Mouse (Mus musculus): ENCODE results near the gene Med16.

Med16 gene

DNA sequence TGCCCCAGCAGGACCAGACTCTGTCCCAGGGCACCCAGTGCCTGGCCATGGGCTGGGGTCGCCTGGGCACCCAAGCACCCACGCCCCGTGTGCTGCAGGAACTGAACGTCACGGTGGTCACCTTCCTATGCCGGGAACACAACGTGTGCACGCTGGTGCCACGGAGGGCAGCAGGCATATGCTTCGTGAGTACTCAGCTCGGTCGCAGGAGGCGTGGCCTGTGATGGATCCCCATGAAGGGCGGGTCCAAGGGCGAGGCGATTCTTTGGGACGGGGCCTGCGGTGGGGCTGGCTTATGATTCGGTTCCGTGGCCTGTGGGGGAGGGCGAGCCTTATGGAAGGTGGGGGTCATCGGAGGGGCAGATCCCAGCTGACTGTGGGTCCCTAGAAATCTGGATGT lies 26.7 kb downstream of the Med16 start:
- no peak for DNase-seq

- no peak for DNase-seq
These were observed 28.0 kb downstream of the Med16 start for GRCm38 (mm10) chr10:79880721-79881120.

DNA sequence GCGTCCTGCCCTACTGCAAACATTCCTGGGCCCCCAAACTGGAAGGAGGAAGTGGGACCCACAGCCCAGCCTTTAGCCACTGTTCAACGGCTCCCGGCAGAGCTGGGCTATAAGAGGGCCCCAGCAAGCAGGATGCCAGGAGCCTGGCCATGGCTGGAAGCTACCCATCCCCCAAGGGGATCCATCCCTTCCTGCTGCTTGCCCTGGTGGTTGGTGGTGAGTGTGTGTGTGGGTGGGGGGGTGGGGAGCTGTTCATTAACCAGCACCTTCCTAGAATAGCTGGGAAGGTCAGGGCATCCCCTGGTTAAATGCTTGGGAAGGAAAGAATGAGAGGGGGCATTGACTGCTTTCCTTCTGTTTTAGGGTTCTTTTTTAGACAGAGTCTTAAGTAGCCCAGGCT lies 29.2 kb downstream of the Med16 start:
- no peak for DNase-seq

DNA sequence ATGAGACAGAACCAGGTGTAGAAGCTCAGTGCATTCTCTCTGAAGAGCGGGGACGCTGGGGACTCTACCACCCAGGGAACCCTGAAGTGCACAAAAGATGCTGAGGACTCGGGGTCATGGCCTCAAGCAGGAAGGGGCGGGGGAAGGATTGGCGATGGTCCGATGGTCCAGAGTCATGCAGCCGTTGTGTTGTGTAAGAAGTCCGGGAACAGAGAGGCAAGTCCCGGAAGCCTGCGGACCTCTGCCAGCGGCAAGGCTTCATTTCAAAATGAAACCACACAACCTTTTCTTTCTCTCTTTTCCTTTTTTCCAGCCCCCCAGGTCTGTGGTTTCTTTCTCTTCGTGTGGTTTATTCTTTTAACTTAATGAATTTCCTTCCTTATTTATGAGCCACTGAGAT lies 31.0 kb downstream of the Med16 start:
- DNase-seq = no peak

DNA sequence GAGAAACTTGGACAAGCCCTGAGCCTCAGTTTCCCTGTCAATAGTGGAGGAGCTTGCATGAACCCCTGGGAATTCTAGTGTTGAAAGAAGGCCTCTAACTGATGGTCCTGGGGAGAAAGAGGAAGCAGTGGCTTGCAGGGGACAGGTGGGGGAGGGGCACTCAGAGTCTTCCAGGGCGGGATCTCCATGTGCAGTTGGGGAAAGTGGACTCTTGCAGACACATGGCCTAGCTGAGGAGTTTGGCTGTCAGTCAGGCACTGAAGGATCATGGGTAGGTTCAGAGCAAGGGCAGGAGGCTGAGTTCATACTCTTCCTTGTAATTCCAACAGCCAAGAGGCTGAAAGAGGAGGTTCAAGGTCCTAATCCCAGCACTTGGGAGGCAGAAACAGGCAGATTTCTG lies 31.5 kb downstream of the Med16 start:
- DNase-seq = no peak

GRCm38 (mm10) chr10:79874290-79874862 lies 34.3 kb downstream of the Med16 start, which contains the start of the genes Prtn3 and Plppr3:
Gene Prtn3, plus strand, starts transcription at chr10:79874476.
Gene Plppr3, minus strand, starts transcription at chr10:79874634.
- peak; percentile 55 for DNase-seq

DNA sequence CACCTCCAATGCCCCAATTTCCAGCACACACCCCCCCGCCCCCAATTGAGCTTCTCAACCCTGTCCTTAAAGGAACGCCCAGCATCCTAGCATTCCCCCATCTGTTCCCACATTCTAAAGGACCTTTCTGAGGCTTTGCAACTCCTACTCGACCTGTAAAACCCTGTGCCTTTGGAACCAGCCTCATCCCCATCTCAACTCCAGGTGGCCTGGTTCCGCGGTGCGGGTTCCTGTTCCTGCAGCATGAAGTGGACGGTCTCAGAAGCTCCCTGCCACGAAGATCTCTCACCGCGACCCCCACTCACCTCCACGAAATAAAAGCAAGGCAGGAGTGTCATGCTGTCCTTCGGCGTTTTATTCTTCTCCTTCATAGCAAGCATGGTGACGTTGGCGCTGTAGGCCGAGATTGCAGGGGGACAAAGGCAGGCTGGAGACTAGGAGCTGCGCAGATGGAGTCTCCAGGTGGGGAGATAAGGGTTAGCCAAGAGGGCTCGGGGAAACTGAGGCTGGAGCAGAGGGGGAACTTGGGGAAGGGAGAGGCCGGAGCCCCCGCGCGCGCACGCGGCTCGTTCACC lies 34.9 kb downstream of the Med16 start:
- DNase-seq = no peak

- DNase-seq = no peak
These were observed 35.4 kb downstream of the Med16 start for GRCm38 (mm10) chr10:79873313-79873712.

- DNase-seq = no peak
These were observed 35.9 kb downstream of the Med16 start for GRCm38 (mm10) chr10:79872862-79873261.

GRCm38 (mm10) chr10:79871845-79872244 lies 36.9 kb downstream of the Med16 start:
- no peak for DNase-seq

GRCm38 (mm10) chr10:79866601-79867000 lies 42.1 kb downstream of the Med16 start:
- no peak for DNase-seq

DNA sequence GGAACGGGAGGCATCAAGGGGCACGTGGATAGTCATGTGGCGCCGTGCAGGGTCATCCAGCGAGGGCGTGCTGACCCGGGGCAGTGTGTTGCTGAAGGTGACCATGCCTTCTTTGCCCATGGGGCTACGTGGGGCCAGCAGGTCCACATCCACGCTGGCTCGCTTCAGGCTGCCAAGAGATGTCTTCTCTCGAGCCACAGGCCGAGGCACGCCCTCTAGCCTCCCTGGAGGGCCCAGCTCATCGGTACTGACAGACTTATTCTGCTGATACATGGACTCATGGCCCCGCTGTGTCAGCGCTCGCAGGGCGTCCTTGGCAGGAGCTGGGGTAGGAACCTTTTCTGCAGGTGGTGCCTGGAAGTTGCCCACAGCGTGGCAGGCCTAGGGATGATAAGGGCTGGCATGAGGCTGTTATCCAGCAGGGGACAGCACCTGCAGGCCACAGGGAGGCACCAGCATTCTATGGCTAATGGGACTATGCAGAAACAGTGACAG lies 42.9 kb downstream of the Med16 start:
- DNase-seq = no peak

DNA sequence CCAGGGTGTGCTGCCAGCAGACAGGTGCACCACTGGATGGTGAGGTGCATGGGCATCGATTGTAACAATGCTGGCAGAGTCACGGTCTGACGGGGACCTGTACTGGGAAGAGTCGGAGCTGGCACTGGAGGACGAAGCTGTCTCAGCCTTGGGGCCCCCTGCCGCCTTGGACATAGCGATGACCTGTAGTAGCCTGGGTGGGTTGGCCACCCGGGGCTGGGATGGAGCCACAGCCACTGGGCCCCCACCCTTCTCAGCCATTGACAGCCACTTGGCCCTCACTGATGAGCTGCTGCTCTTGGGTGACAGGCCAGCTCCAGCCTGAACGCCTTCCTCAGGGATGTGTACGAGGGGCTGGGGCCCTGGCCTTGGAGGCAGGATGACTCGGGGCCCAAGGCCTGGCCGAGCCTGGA lies 43.5 kb downstream of the Med16 start:
- DNase-seq = no peak

DNA sequence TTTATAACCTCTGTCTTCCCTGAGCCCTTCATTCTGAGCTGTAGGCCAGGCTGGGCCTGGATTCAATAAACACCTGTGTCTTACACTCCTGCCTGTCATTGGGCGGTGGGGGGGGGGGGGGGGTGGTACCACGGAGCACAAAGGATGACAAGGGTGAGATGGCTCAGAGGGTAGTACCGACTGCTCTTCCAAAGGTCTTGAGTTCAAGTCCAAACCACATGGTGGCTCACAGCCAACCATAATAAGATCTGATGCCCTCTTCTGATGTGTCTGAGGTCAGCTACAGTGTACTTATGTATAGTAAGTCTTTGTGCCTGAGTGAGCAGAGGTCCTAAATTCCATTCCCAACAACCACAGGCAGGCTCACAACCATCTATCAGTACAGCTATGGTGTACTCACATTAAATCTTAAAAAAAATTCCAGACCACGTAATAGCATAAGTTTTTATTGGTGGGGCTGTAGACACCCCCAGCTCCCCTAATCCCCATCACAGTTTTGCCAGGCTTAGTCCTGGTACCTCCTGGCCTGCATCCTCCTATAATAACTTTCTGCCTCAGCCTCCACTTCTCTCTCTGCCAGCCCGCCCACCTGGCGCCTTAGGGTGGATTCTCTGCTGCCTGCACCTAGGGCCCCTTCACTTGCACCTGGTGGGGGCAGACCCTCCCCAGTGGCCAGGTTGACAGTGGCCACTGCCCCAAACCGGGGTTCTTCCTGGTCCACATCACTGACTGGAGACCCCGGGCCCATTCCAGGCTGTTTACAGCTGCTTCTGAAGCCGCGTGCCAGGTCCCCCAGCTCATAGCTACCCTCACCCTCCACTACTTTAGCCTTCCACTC lies 44.2 kb downstream of the Med16 start:
- no peak for DNase-seq

DNA sequence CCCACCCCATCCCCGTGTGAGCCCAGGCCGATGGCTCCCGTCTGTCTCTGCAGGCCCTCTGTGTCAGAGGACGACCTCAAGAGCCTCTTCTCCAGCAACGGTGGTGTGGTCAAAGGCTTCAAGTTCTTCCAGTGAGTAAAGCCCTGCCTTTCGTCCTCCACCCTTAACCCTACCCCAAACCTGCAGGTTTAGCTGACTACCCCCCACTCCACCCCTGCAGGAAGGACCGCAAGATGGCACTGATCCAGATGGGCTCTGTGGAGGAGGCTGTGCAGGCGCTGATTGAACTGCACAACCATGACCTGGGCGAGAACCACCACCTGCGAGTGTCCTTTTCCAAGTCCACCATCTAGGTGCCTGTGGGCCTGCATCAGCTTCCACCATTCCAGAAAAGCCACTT lies 45.8 kb downstream of the Med16 start:
- DNase-seq = no peak

- DNase-seq = no peak
These were observed 46.5 kb downstream of the Med16 start for GRCm38 (mm10) chr10:79862049-79862788.

- no peak for DNase-seq
These were observed 47.3 kb downstream of the Med16 start for GRCm38 (mm10) chr10:79861230-79862048.

DNA sequence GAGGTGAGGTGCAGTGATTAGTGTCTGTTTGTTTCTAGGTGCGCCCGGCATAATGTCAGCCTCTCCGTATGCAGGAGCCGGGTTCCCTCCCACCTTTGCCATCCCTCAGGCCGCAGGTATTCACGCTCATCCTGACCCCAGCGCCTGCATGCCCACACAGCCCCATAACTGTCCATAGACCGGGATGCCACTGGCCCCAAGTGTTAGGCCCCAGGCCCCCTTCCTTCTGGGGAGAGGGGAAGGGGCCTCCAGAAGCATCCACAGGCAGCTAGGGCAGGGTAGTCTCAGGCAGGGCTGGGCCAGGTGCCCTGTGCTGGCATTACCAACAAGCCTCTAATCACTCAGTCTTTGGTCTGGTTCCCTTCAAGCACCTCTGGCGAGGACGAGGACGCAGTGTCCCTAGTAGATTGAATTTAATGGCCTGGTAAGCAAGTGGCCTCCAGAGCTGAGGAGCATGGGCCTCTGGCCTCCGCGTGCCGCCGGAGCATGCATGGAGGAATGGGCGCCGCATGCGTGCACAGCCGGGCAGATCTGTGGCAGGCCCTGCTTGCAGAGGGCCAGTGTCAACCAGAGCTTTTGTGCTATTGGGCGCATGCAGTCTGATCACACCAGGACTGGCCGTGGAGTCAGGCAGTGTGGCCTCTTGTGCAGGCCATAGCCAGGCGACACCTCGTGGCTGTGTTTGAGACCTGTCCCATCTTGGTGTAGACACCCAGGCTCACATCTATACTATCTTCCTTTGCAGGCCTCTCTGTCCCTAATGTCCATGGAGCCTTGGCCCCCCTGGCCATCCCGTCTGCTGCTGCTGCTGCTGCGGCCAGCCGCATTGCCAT lies 48.4 kb downstream of the Med16 start:
- DNase-seq = no peak

- DNase-seq = no peak
These were observed 49.6 kb downstream of the Med16 start for GRCm38 (mm10) chr10:79859116-79859515.

- peak; percentile 68 for DNase-seq
These were observed 50.2 kb downstream of the Med16 start for GRCm38 (mm10) chr10:79858416-79859074.

- no peak for DNase-seq
These were observed 50.8 kb downstream of the Med16 start for GRCm38 (mm10) chr10:79857894-79858293.
